Mouse (Mus musculus) heart, embryonic 14.5 days (tissue): ENCODE measurements at regions not wholly inside any gene's neighbourhood (a gene's known extent, or its start where the extent isn't known, plus 50 kb on each side); places are given as distances from the start of the nearest gene placed in this dataset.
A peak's percentile ranks its signal among the peaks of the same experiment; 100 is the strongest.

ENCODE experiments used
- ATAC-seq: fragments of 200-750 bp; cut with Nextera tagmentation; 2 replicates; pipeline ENCODE4 v1.8.0; 2017; ENCODE audit warnings: low read depth, moderate TSS enrichment; ENCODE audit not compliant: insufficient number of reproducible peaks, insufficient read depth, low FRiP score
- H3K27ac ChIP-seq, 2 experiments: fragments of 200-500 bp in 1 of 2; fragments of 300-500 bp in 1 of 2; sonication (generic) in 1 of 2; replicated peaks in 1 of 2; 2 replicates each; pipeline ENCODE4 v1.5.1; 2012 to 2014; ENCODE audit warnings: low read depth in 2 of 2, low read length in 2 of 2, control low read depth in 1 of 2, mild to moderate bottlenecking in 1 of 2, mixed read lengths in 1 of 2; ENCODE audit not compliant: control insufficient read depth in 1 of 2, insufficient read depth in 1 of 2
- H3K27me3 ChIP-seq: fragments of 300-500 bp; sonication (generic); 2 replicates; pipeline ENCODE4 v1.6.1; 2014; ENCODE audit warnings: mild to moderate bottlenecking, low read length, control low read depth; ENCODE audit not compliant: control insufficient read depth, insufficient read depth
- H3K36me3 ChIP-seq: fragments of 300-500 bp; sonication (generic); 2 replicates; pipeline ENCODE4 v1.6.1; 2014; ENCODE audit warnings: mild to moderate bottlenecking, control low read depth, low read length, mixed read lengths; ENCODE audit not compliant: control insufficient read depth, insufficient read depth
- H3K4me1 ChIP-seq, 2 experiments: fragments of 200-500 bp in 1 of 2; fragments of 300-500 bp in 1 of 2; sonication (generic) in 1 of 2; 2 replicates each; pipeline ENCODE4 v1.6.1; 2012 to 2014; ENCODE audit warnings: low read length in 2 of 2, control low read depth in 1 of 2, mixed read lengths in 1 of 2; ENCODE audit not compliant: control insufficient read depth in 2 of 2, insufficient read depth in 2 of 2
- H3K4me2 ChIP-seq: fragments of 300-500 bp; sonication (generic); 2 replicates; pipeline ENCODE4 v1.6.1; 2014; ENCODE audit warnings: mild to moderate bottlenecking, low read length
- H3K4me3 ChIP-seq, 2 experiments: fragments of 200-500 bp in 1 of 2; fragments of 300-500 bp in 1 of 2; sonication (generic) in 1 of 2; 2 replicates each; pipeline ENCODE4 v1.5.1; 2012 to 2014; ENCODE audit warnings: low read length in 2 of 2, mild to moderate bottlenecking in 2 of 2, control low read depth in 1 of 2, low read depth in 1 of 2, moderate library complexity in 1 of 2; ENCODE audit not compliant: control insufficient read depth in 1 of 2, insufficient read depth in 1 of 2
- H3K9ac ChIP-seq: fragments of 300-500 bp; sonication (generic); 2 replicates; pipeline ENCODE4 v1.6.1; 2014; ENCODE audit warnings: mild to moderate bottlenecking, low read length
- H3K9me3 ChIP-seq: fragments of 300-500 bp; sonication (generic); 2 replicates; pipeline ENCODE4 v1.6.1; 2016; ENCODE audit warnings: low read length, control low read depth; ENCODE audit not compliant: control insufficient read depth
- WGBS: fragments of 180-500 bp; shearing (Covaris S2); extraction: QIAGEN DNeasy Blood & Tissue Kit; methylation state at CpG from one replicate; pipeline ENCODE4 v1.1.7; 2014; 5-methylcytosine and 5-hydroxymethylcytosine counted together

- no peak for ATAC-seq
- no peaks in the 10 kb centered on the region for H3K27me3 ChIP-seq
- H3K9me3 ChIP-seq = no peaks in the 10 kb centered on the region
- no peaks in the 10 kb centered on the region for H3K36me3 ChIP-seq
- H3K4me3 ChIP-seq = no peak overlapping the region
- no peak overlapping the region for H3K4me2 ChIP-seq
- no peak overlapping the region for H3K9ac ChIP-seq
- no peak overlapping the region for H3K27ac ChIP-seq
- no peaks in the 10 kb centered on the region for H3K4me1 ChIP-seq
Measured at GRCm38 (mm10) chr8:109062376-109062775, 431.5 kb upstream of the Pmfbp1 start.

GRCm38 (mm10) chr8:109073715-109074114 is 420.1 kb upstream of the Pmfbp1 start:
- no peak overlapping the region for H3K27ac ChIP-seq
- ATAC-seq = no peak
- no peak overlapping the region for H3K4me3 ChIP-seq
- H3K4me1 ChIP-seq = peaks cover 0 to 4% of the 10 kb centered on the region in 2 experiments; a peak in 2 of 4 replicates
- H3K4me2 ChIP-seq = no peak overlapping the region
- whole genome bisulfite sequencing = 90% methylated on average over 4 of the region's 4 CpGs
- H3K27me3 ChIP-seq = no peaks in the 10 kb centered on the region
- no peaks in the 10 kb centered on the region for H3K36me3 ChIP-seq
- H3K9ac ChIP-seq = no peak overlapping the region
- 0 out of 2 replicates have a peak, but pooled peaks cover 9% of the 10 kb centered on the region for H3K9me3 ChIP-seq

- Histone ChIP-seq H3K27me3 (no peaks in the 10 kb centered on the region), H3K36me3 (no peaks in the 10 kb centered on the region), H3K9me3 (0 out of 2 replicates have a peak, but pooled peaks cover 9% of the 10 kb centered on the region), H3K9ac (no peak overlapping the region), H3K4me3 (peak overlapping the region; percentile 28 to 38), H3K27ac (no peak overlapping the region), H3K4me2 (peak overlapping the region; percentile 61), H3K4me1 (peaks cover 0 to 4% of the 10 kb centered on the region in 2 experiments; a peak in 2 of 4 replicates)
- no peak; the same call in 1 of the 2 replicates for ATAC-seq
- 16% methylated on average over 12 of the region's 12 CpGs for WGBS
Measured at GRCm38 (mm10) chr8:109075006-109075405, 418.8 kb upstream of the Pmfbp1 start.

- Histone ChIP-seq H3K4me1 (peaks cover 0 to 4% of the 10 kb centered on the region in 2 experiments; a peak in 2 of 4 replicates), H3K27me3 (no peaks in the 10 kb centered on the region), H3K27ac (no peak overlapping the region), H3K4me2 (no peak overlapping the region), H3K9ac (no peak overlapping the region), H3K9me3 (0 out of 2 replicates have a peak, but pooled peaks cover 14% of the 10 kb centered on the region), H3K36me3 (no peaks in the 10 kb centered on the region), H3K4me3 (no peak overlapping the region)
- ATAC-seq = no peak
- 59% methylated on average over 6 of the region's 6 CpGs for WGBS
Measured at GRCm38 (mm10) chr8:109079223-109079622, 414.6 kb upstream of the Pmfbp1 start.

- Histone ChIP-seq H3K9me3 (0 out of 2 replicates have a peak, but pooled peaks cover 14% of the 10 kb centered on the region), H3K36me3 (no peaks in the 10 kb centered on the region), H3K9ac (no peak overlapping the region), H3K4me3 (no peak overlapping the region), H3K27ac (no peak overlapping the region), H3K27me3 (no peaks in the 10 kb centered on the region), H3K4me1 (no peaks in the 10 kb centered on the region), H3K4me2 (no peak overlapping the region)
- ATAC-seq = no peak
- 72% methylated on average over 5 of the region's 5 CpGs for WGBS
Measured at GRCm38 (mm10) chr8:109081295-109081694, 412.5 kb upstream of the Pmfbp1 start.

GRCm38 (mm10) chr8:109085134-109085533 is 408.7 kb upstream of the Pmfbp1 start:
- Histone ChIP-seq H3K4me2 (no peak overlapping the region), H3K9me3 (0 out of 2 replicates have a peak, but pooled peaks cover 5% of the 10 kb centered on the region), H3K9ac (no peak overlapping the region), H3K36me3 (no peaks in the 10 kb centered on the region), H3K4me1 (no peaks in the 10 kb centered on the region), H3K4me3 (no peak overlapping the region), H3K27ac (no peak overlapping the region), H3K27me3 (no peaks in the 10 kb centered on the region)
- no peak for ATAC-seq
- WGBS = 90% methylated on average over 7 of the region's 7 CpGs

- ATAC-seq = no peak
- no peaks in the 10 kb centered on the region for H3K9me3 ChIP-seq
- WGBS = 40% methylated on average over 1 of the region's 1 CpGs
- H3K36me3 ChIP-seq = no peaks in the 10 kb centered on the region
- no peak overlapping the region for H3K4me2 ChIP-seq
- H3K27me3 ChIP-seq = no peaks in the 10 kb centered on the region
- no peak overlapping the region for H3K4me3 ChIP-seq
- H3K27ac ChIP-seq = no peak overlapping the region
- no peaks in the 10 kb centered on the region for H3K4me1 ChIP-seq
- H3K9ac ChIP-seq = no peak overlapping the region
Measured at GRCm38 (mm10) chr8:109087781-109088180, 406.0 kb upstream of the Pmfbp1 start.

GRCm38 (mm10) chr8:109099671-109100070 is 394.2 kb upstream of the Pmfbp1 start:
- no peak overlapping the region for H3K9ac ChIP-seq
- no peaks in the 10 kb centered on the region for H3K9me3 ChIP-seq
- H3K4me1 ChIP-seq = peaks cover 0 to 4% of the 10 kb centered on the region in 2 experiments; a peak in 2 of 4 replicates
- H3K36me3 ChIP-seq = no peaks in the 10 kb centered on the region
- no peak overlapping the region for H3K27ac ChIP-seq
- H3K4me3 ChIP-seq = no peak overlapping the region
- no peak overlapping the region for H3K4me2 ChIP-seq
- WGBS = 86% methylated on average over 15 of the region's 15 CpGs
- no peak for ATAC-seq
- H3K27me3 ChIP-seq = no peaks in the 10 kb centered on the region
